Mouse (Mus musculus): ENCODE measurements around the gene Mlx.

Mlx gene

DNA sequence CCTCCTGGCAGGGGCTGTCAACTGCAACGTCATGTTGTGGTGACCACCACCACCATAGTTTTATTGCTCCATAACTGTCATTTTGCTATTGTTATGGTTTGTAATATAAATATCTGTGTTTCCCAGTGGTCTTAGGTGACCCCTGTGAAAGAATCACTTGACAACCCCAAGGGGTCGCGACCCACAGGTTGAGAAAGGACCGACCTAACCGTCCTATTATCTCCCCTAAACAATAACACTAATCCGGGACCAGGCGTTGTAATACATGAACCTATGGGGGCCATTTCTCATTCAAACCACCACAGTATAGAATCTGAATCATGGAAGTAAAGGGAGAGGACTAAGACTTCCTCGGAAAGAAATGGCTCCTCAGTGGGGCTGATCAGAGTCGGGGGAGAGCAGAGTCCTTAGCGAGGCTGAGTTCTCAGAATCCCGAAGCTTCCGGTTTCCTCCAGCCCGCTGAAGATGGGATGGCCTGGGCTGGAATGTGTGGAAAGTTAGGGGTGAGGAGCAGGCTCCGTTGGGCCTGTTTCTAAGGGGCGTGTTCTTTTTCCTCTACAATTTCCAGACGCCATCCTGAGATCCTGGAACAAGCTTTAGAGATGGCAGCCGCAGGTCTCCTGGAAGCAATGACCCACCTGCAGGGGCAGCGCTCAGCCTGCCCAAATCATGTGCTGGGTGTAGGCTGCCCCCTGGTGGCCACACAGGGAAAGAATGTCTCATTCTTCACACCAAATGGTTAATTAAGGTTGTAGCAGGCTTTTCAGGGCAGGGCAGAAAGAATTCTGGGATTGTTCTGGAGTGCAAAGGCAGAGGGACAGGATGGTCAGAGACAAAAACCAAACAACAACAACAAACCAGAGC is 20.3 kb upstream of the Mlx start:
- DNase-seq = peak; percentile 71

- peak; percentile 97 for DNase-seq
Observed at GRCm38 (mm10) chr11:101069391-101070188, 17.5 kb upstream of the Mlx start, which contains the start of gene Naglu. Gene Naglu (plus strand): TSS chr11:101070012.

DNA sequence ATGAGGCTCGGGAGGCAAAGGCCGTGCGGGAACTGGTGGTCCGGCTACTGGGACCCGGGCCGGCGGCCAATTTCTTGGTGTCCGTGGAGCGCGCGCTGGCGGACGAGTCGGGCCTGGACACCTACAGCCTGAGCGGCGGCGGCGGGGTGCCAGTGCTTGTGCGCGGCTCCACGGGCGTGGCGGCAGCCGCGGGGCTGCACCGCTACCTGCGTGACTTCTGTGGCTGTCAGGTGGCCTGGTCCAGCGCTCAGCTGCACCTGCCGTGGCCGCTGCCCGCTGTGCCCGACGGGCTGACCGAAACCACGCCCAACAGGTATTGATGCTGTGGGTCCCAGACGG is 16.9 kb upstream of the Mlx start:
- DNase-seq = no peak

GRCm38 (mm10) chr11:101070987-101071386 is 16.1 kb upstream of the Mlx start:
- DNase-seq = no peak

DNA sequence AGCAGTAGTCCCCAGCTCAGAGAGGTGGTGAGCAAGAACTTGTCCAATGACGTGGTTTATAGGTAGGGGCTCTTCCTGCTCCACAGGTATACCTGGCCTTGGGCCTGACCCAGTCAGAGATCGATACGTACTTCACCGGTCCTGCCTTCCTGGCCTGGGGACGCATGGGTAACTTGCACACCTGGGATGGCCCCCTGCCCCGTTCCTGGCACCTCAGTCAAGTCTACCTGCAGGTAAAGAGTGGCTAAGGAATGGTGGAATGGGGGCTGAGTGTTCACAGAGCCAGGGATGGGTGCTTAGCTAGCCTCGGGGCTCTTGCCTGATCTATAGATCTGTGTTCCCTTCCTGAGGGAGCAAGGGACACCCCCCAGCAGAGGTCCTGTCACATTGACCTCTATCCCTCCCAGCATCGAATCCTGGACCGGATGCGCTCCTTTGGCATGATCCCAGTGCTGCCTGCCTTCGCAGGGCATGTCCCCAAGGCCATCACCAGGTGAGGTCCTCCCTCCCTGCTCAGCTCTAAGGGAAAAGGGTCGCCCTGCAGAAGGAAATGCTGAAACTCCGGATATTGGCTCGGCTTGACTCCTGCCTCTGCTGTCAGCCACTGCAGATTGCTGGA is 15.2 kb upstream of the Mlx start:
- no peak for DNase-seq

DNA sequence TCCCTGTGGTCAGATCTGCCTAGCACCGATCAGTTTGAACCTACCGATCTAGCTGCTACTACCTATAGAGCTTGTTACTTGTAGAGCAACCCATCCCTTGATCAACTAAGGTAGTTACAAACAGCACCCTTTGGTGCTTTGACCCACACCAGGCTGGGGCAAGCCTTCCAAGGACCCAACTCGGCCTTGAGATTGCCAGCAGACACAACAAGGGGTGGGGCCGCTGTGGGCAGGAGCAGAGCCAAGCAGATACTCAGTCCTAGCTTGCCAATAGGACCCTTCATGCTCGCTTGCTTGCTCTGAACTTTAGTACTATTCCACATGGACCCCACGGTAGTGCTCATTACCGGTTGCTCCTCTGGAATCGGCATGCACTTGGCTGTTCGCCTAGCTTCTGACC is 9.0 kb upstream of the Mlx start, which contains the start of gene Hsd17b1:
Gene Hsd17b1, plus strand, starts transcription at position 291 of the 400 bp plus-strand sequence.
- no peak for DNase-seq

- DNase-seq = no peak
Observed at GRCm38 (mm10) chr11:101079746-101080145, 7.3 kb upstream of the Mlx start.

- DNase-seq = no peak
Observed at GRCm38 (mm10) chr11:101080421-101080820, 6.7 kb upstream of the Mlx start.

DNA sequence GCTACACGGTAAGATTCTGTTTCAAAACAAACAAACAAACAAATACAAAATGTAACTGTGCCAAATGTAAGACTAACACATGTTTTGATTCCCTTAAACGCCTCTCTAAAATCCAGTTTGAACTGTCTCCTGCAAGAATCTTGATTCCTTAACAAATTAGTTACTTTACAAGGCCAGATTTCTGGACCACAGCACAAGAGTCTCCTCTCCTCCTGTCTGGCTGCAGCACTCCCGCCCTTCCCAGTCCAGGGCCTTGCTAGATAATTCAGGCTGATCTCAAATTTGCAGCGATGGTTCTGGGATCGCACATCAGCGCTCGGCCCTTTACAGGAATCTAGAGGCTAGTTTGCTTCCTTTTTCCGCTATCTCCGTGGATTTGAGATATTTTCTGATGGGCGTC is 5.4 kb upstream of the Mlx start:
- no peak for DNase-seq

DNA sequence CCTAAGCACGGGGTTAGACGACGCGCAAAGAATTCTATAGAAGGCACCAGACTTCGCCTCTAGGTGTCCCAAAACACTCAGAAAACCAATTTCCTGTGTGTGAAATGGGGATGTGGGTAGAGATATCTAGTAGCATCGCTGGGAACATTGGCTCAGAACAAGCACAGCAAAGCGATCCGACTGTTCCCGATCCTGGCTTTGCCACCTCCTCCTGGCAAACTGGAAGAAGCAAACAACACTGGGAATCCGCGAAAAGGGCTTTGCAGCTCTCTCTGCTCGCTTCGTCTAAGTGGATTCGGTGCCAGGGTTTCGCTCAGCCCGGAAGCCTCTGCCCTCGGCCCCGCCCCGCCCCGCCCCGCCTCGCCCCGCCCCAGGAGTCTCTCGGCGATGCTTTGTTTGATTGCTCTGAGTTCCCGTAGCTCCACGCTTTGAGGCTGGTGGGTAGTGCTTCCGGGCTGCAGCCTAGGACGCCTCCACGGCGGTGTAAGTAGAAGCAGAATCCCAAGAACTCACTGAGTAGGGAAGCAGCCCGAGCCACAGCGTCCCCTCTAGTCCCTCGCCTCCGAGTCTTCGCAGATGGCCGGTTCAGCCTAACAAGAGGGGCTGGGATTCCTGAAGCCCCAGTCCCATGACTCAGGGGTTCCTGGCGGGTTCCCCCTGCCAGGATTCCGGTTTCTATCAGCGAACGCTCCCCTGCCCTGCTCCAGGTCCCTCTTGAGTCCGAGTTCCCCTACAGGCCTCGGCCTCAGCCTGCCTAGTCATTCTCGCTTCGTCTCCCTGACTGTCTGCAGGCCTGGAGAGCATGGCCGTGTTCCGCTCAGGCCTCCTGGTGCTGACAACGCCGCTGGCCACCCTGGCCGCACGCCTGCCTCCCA is 4.6 kb upstream of the Mlx start, which contains the start of gene Coasy:
Gene Coasy, plus strand, starts transcription at position 358 of the 875 bp plus-strand sequence.
- DNase-seq = peak; percentile 96

GRCm38 (mm10) chr11:101083083-101083697 is 3.9 kb upstream of the Mlx start:
- DNase-seq = no peak

DNA sequence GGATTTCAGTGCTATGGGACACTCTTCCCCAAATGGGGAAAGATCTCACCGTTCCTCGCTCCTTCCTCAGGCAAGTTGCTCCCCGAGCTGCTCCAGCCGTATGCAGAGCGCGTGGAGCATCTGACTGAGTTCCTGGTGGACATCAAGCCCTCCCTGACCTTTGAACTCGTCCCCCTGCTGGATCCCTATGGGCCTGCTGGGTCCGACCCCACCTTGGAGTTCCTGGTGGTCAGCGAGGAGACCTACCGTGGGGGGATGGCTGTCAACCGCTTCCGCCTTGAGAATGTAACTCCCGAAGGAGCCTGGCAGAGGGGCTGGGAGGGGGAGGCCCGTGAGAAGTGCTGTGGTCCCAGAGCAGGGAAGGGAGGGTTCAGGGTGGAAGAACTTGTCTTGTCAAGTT is 2.8 kb upstream of the Mlx start:
- DNase-seq = no peak

DNA sequence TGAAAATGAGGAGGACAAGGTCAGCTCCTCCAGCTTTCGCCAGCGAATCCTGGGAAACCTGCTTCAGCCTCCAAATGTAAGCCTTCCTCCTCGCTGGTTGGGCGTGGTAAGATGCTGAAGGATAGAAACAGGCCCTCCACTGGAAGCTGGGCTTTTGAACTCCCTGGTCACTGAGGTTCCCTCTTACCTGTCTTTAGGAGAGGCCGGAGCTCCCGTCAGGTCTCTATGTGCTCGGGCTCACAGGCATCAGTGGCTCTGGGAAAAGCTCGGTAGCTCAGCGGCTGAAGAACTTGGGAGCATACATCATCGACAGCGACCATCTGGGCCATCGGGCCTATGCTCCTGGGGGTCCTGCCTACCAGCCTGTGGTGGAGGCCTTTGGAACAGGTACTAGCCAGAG is 2.3 kb upstream of the Mlx start:
- no peak for DNase-seq

DNA sequence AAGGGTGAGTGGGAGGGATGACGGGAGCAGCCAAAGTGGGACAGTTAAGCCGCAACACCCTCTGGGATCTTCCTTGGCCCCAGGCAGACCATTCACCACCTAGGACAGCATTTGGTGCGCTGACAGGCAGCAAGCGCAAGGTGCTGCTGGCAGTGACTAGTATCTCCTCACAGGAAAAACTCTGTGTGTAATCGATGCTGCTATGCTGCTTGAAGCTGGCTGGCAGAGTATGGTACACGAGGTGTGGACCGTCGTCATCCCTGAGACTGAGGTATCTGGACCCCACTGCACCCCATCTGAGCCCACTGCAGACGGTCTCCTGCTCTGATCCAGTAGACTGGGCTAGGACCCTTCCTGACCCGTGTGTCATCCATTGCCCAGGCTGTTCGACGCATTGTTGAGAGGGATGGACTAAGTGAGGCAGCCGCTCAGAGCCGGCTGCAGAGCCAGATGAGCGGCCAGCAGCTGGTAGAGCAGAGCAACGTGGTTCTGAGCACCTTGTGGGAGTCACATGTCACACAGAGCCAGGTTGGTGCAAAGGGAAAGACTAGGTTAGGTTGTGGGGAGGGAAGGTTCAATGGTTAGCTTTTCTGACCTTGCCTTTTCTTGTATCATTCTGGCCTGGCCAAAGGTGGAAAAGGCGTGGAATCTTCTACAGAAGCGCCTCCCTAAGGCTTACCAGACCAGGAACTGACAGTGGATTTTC is 1.3 kb upstream of the Mlx start:
- no peak for DNase-seq

DNA sequence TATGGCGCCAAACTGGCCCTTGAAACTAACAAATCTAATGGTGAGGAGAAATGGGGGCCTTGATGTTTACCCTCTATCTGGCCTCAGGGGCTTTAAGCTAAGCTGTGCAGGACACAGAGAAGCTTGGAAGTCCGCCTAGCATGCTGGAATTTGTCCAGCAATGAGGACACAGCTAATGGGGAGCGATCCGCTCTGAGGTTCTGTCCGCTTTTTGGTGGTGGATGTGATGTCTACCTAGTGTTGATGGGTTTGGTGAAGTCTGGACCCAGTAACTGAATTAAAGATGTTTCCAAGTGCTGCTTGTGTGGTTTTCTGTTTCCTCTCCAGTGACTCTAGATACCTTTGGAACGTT is 778 bp upstream of the Mlx start:
- no peak for DNase-seq

GRCm38 (mm10) chr11:101087682-101088055 is 592 bp downstream of the Mlx start:
- no peak for DNase-seq

GRCm38 (mm10) chr11:101089931-101090330 is 2.9 kb downstream of the Mlx start:
- no peak for DNase-seq

DNA sequence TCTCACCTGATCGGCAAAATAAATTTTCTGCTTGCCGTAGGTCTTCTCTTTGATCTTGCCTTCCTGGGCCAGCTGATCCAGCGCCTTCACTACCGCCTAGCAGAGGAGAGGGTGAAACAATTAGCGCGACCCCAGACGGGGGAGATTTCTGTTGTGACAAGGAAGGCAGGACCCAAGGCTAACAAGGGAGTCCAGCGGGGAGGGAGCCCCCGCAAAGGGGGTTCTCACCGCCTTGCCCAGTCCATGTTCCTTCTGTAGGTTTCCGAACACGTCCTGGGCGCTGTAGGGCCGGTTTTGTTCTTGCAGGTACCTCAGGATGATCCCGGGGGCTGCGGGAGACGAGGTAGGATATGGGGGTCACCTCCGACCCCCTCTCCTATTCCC is 7.8 kb downstream of the Mlx start:
- DNase-seq = no peak

GRCm38 (mm10) chr11:101095314-101096024 is 8.4 kb downstream of the Mlx start, which contains the start of gene Psmc3ip:
Gene Psmc3ip (minus strand): TSS chr11:101095436.
- DNase-seq = peak; percentile 95

DNA sequence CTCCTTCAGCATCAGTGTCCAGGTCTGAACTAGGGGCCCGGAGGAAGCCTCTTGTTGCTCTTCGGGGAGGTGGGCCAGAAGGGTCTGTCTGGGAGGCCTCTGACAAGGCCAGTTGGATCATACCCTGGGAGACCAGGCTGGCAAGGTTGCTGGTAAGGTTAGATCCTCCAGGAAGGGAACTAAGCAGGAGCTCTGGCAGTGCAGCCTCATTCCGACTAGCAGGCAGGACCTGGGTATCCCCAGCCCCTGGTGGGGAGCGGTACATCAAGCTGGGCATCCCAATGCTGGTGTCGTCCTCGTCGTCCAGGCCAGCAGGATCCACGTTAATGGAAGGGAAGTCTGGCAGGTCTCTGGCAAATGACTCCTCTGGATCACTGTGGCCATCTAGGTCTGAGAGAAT is 11.2 kb downstream of the Mlx start:
- DNase-seq = no peak

GRCm38 (mm10) chr11:101103011-101103410 is 15.9 kb downstream of the Mlx start:
- DNase-seq = no peak
